Mouse (Mus musculus) cerebellum, postnatal 10 days (tissue): Measurements from ENCODE around the gene Ly6g6d.

ENCODE experiments used
- DNase-seq, 2 experiments: peaks; one replicate each; pipeline ENCODE4 v3.0.0; 2021; ENCODE audit warnings: mixed read lengths in 2 of 2

Gene Ly6g6d

GRCm38 (mm10) chr17:35068213-35068914 lies 9.5 kb downstream of the Ly6g6d start:
- DNase-seq: peak in 1 of 2 experiments; percentile 47

DNA sequence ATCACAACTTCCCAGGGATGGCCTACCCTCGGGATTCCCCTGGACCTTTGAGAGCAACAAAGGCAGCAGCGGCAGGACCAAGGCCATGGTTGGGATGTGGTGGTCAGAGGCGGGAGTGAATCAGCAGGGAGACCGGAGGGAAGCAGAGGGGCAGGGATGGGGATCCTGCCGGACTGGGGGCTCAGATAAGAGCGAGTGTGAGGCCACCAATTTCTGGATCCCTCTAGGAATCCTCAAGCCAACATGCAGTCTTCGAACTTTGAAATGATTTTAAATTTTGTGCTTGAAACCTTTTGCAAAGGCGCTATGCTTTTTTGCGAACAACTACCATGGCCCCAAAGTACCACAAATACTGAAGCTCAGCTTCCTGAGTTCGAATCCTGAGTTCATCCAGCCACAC lies 11.8 kb downstream of the Ly6g6d start, which contains the start of gene Mpig6b:
Mpig6b (minus strand) TSS at position 101 of the 400 bp plus-strand sequence.
- peak in 1 of 2 experiments; percentile 12 for DNase-seq

GRCm38 (mm10) chr17:35064951-35065947 lies 12.6 kb downstream of the Ly6g6d start, which contains the start of gene Ly6g6c:
TSS of gene Ly6g6c (plus strand) at chr17:35065388.
- DNase-seq: peak; percentile 51 to 55

DNA sequence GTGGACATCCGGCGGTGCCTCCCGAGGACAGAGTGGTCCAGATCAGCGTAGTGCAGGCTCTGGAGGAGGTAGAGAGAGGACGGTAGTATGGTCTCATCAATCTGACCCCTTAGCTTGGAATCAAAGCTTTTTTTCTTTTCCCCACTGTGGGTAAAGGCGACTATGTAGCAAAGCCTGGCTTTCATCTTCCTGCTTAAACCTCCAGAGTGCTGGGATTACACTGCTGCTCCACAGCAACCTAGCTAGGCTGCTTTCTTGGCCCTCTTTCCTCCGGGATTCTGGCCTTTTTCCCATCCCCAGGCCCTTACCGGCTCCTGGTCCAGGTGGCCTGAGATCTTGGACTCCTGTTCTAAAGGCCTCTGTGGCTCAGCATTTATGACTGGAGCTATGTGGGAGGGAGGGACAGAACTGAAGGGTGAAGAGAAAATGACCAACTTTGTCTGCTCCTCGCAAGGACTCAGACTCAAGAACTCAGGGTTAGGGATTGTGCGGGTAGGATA lies 13.4 kb downstream of the Ly6g6d start:
- DNase-seq: peak; percentile 82 to 85

DNA sequence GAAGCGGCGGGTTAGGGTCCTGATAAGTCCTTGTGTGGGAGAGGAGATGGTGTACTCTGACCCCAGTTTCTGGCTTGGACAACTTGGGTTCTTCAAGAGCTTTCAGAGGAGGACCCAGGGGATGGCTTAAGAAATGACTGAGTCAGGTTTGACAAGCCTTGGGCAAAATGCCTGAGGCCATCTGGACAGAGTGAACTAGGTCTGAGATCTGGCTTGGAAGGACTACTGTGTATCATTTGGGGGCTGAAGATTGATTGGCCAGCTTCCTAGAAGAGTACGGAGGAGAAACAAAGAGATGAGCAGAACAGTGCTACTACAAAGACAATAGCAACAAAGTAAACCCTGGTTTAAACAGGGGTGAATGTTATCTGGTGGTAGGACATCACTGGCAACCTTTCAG lies 14.4 kb downstream of the Ly6g6d start:
- DNase-seq: peak; percentile 82 to 88

DNA sequence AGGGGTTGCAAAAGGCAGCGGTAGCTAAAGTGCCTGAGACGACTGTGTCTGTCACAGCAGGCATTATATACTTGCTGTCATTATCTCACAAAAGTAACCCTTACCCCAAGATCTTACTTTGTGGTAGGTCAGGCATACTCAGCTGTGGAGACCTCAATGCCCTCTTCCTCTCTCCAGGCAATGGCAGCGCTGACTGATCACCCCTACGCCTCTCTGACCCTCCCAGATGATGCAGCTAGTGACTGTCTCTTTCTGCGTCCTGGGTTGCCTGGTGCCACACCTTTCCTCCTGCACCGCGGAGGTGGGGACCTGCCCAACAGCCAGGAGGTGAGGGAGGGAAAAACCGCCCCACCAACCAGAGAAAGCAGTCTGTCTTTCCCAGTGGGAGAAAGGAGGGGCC lies 16.6 kb downstream of the Ly6g6d start:
- no peak for DNase-seq

DNA sequence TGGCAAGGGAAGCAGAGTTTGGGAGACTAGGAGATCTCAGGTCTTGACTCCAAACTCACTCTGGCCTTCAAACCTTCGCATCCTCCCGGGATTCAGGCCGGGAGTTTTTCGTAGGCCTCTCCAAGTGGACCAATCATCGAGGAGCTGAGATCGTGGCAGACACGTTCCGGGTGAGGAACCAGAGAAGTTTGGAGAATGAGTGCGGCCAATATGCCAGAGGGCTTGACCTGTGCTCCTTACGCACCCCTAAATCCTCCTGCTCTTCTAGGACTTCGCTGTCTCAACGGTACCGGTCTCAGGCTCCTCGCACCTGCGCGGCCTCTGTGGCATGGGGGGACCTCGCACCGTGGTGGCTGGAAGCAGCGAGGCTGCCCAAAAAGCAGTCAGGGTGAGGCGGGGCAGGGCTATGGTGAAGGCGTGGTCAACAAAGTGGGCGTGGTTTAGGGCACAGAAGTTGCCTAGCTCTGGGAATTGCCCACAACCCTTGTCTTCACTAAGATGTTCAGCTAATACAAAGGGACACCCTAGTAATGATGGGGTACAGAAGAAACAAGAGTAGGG lies 17.0 kb downstream of the Ly6g6d start:
- peak; percentile 51 to 63 for DNase-seq

DNA sequence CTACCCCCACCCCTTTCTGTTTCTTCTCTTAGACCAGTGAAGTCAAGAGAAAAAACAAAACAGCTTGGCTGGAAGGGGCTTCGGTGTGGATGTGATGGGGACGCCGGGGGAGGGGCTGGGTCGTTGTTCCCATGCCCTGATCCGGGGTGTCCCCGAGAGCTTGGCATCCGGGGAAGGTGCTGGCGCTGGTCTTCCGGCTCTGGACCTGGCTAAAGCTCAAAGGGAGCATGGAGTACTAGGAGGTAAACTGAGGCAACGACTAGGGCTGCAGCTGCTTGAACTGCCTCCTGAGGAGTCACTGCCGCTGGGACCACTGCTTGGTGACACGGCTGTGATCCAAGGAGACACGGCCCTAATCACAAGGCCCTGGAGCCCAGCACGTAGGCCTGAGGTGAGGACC lies 17.8 kb downstream of the Ly6g6d start:
- DNase-seq: peak in 1 of 2 experiments; percentile 54

GRCm38 (mm10) chr17:35058911-35059892 lies 18.7 kb downstream of the Ly6g6d start, which contains the start of gene Ddah2:
TSS of gene Ddah2 (plus strand) at chr17:35059035.
- DNase-seq: peak; percentile 97 to 98

DNA sequence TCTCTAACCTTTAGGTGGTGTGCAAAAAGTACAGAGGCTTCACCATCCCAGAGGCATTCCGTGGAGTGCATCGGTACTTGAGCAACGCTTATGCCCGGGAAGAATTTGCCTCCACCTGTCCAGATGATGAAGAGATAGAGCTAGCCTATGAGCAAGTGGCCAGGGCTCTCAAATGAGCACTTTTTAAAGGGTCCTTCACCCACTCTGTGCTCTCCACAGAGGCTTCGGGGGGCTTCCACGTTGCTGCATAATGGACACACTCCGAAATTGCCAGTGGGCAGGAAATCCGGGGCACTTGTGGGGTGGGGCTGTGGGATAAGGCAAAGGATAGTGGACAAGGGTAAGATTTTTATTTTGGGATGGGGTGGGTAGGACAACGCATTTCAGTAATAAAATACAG lies 19.5 kb downstream of the Ly6g6d start:
- DNase-seq: peak in 1 of 2 experiments; percentile 27

DNA sequence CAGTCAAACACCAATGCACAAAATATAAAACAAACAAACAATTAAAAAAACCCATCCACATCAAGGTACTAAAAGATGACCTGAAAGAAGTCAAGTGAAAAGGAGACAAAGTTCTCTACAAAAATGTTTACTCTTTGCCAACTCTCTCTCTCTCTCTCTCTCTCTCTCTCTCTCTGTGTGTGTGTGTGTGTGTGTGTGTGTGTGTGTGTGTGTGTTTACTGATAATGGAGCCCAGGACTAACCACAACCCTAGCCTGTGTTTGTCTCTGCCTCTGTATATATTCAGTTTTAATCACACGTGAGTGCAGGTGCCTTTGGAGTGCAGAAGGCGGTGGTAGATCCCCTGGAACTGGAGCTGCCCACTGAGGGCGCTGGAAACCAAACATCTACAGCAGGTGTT lies 20.8 kb downstream of the Ly6g6d start:
- no peak for DNase-seq

- no peak for DNase-seq
Observed at GRCm38 (mm10) chr17:35055691-35056495, 22.0 kb downstream of the Ly6g6d start.

DNA sequence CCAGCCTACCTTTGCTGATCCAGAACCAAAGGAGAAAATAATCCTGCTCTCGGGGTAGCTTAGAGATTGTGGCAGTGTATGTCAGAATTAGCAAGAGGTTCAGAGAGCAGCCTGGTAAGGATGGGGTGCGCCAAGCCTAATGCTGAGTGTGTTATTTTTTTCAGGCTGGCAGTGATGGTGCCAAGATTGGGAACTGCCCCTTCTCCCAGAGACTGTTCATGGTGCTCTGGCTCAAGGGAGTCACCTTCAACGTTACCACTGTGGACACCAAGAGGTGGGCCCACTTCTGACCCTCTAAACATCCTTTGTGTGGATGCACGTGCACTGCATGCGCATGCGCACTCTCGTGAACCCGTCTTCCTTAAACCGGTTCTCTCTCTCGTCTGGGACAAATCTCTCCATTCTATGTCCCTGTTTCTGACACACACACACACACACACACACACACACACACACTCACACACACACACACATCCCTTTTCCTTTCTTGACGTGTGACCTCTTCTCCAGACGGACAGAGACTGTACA lies 25.5 kb downstream of the Ly6g6d start:
- no peak for DNase-seq

- DNase-seq: peak; percentile 89 to 90
Observed at GRCm38 (mm10) chr17:35051156-35052086, 26.4 kb downstream of the Ly6g6d start.

DNA sequence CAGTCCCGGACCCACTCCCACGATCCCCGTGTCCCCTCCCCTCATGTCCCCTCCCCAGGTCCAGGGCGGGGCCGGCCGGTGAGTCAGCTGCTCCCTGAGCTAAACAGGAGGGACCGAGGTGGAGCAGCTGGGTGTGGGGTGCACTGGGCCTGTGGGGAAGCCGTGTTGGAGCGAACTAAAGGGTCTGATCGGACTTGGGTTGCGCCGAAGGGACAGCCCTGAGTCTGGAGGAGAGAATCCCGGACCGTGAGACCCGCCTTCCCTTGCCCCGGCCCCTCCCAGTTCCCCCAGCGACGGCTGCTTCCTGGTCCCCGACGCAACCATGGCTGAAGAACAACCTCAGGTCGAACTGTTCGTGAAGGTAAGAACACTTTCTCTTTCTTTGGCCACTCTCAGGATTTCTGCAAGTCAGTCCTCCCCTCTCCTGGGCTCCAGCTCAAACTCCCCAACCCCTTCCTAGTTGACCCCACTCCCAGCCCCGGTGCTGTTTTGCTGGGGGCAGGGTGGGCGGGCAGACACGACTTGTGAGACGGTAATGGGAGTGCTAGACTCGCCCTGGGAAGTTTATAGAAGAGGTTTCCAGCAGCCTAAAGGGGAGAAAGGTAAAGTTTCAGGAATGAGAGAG lies 27.6 kb downstream of the Ly6g6d start:
- DNase-seq: peak; percentile 66 to 75

DNA sequence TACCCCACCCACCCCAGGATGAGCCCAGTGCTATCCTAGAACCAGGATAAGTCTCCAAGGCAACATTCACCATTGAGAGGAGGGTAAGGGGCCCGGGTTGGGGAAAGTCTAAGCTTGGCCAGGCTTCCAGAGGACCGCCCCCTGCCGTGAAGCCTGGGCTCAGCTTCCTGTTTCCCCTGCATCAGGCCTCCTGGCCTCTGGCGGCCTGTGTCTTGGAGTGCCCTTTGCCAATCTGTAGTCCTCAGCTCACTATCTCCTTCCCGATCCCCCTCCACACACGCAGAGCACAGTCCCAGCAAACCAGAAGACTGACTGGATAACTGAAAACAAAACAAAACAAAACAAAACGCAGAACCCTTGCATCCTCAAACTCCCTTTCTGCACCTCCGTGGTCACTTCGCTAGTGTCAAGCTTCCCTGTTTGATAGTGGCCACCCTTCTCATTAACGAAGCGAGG lies 28.3 kb downstream of the Ly6g6d start, which contains the start of gene Clic1:
Clic1 (plus strand) TSS at position 406 of the 456 bp plus-strand sequence.
- DNase-seq: peak; percentile 71 to 78

DNA sequence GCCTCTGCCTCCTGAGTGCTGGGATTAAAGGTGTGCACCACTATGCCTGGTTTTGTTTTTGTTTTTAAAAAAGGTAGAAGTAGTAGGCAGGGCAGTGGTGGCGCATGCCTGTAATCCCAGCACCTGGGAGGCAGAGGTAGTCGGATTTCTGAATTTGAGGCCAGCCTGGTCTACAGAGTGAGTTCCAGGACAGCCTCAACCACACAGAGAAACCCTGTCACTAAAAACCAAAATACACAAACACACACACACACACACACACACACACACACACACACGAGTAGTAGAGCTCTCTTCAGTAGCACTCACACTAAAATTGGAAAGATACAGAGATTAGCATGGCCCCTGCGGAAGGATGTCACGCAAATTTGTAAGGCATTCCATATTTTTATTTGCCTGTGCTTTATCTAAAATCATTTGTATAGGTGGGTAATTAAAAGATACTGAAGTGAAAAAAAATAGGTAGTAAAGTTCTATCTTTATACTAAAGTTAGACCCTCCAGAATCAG lies 28.9 kb downstream of the Ly6g6d start:
- no peak for DNase-seq
